Mouse (Mus musculus): ENCODE measurements at regions not wholly inside any gene's neighbourhood (a gene's known extent, or its start where the extent isn't known, plus 50 kb on each side); places are given as distances from the start of the nearest gene placed in this dataset.

- in situ Hi-C loops (cut with MboI, MseI): loop anchor here in 1 of 2 experiments (5.0 kb wide), 1 partner anchor 33 kb away; no protein-coding TSS in a partner anchor
Measured at GRCm38 (mm10) chr5:118815783-118816182, 255.3 kb downstream of the Med13l start.

DNA sequence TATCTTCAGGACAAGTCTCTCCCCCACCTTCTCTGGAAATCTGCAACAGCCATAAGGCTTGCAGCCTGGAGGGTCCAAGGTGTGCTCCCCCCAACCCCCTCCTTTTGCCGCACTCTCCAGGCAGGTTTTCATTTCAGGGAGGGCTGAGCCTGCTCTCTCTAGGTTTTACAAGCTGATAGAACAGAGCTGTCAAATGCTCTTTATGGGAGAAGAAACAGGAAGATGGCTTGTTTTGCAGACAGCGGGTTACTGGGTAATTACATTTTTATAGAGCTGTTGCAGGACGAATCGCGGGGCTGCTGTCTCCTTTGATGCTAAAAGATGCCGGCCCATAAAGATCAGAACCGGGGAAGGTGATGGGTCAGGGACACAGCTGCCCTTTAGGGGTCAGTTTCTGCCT is 257.8 kb downstream of the Med13l start:
- in situ Hi-C loops (cut with MboI, MseI): loop anchor here in 1 of 2 experiments (5.0 kb wide), 1 partner anchor 36 kb away; no protein-coding TSS in a partner anchor

- in situ Hi-C loops (cut with MboI, MseI): no loop called here
Measured at GRCm38 (mm10) chr5:118824791-118825190, 264.3 kb downstream of the Med13l start.

DNA sequence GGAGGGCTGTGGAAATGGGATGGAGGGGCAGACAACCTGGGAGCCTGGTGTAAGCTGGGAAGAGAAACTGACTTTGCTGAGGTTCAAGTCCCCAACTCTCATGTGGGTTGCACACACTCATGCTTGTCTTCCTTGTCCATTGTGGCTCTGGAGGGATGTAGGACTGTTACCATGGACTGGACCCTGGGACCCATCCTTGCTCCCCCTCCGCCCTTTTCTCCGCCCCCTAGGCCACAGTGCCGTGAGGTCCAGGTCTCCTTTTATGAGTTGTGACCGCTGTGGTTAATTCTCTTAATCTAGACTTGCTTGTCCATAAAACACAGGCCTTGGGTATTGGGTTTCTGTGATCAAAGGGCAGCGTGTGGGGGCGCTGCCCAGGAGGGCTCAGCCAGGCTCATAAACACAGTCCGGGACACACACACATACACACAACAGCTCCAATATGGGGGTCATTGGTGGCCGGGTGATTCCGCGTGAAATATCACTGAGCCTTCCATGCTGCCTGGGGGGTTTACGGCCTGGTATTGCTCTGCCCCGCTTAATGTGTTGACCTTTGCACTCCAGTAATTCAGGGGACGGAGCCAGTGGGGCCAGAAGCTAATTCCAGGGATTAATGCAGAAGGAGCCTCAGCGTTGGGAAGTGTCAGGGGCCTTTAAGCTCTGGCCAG is 268.7 kb downstream of the Med13l start:
- in situ Hi-C loops (cut with MboI, MseI): no loop called here

DNA sequence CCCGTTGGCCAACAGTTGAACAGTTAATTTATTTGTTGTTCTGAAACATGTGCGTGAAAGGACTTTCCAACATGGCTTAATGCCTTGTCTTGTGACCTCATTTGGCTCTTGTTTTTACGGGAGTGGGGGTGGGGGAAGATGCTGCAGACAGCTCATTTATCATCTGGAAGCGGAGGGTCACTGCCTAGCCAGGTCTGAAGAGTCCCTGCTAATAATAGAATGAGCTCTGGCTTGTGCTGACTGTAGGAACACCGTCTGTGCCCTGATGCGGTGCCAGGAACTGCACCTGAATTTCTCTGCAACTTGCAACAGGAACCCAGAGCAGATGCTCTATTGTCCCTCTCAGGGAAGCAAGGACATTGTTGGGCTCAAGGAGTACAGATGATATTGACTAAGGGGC is 272.2 kb downstream of the Med13l start:
- in situ Hi-C loops (cut with MboI, MseI): no loop called here

DNA sequence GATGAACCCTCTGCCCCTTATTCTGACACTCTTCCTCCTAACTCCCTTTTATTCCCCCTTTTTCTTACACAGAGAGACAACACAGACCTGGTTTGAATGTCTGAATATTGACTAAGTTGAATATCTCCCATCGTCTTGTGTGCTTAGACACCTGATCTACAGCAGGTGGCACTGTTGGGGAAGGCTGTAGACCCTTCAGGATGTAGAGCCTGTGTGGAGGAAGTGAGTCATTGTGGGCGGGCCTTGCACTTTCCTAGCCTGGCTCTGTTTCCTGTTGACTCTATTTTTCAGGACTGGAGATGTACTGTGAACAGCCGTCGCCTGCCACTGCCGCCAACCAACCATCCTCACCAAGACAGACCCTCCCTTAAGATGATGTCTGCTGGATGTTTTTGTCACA is 273.6 kb downstream of the Med13l start:
- in situ Hi-C loops (cut with MboI, MseI): no loop called here

DNA sequence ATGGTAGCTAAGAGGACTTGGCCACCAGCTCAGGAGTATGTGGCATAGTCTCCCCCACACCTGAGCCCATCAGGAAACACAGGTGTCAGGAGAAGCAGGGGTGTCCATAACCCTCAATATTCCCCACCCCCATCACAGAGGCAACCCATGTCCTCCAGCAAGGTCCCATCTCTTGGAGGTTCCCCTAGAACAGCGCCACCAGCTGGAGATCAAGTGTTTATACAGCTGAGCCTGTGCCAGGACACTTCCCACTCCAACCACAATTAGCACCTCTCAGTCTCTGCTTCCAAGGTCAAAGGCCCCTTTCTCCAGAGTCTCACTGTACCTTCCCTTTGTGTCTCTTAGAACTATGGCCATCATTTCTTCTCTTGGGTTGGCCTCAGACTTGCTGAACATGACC is 276.5 kb downstream of the Med13l start:
- in situ Hi-C loops (cut with MboI, MseI): no loop called here

GRCm38 (mm10) chr5:118838421-118838820 is 277.9 kb downstream of the Med13l start:
- in situ Hi-C loops (cut with MboI, MseI): no loop called here

DNA sequence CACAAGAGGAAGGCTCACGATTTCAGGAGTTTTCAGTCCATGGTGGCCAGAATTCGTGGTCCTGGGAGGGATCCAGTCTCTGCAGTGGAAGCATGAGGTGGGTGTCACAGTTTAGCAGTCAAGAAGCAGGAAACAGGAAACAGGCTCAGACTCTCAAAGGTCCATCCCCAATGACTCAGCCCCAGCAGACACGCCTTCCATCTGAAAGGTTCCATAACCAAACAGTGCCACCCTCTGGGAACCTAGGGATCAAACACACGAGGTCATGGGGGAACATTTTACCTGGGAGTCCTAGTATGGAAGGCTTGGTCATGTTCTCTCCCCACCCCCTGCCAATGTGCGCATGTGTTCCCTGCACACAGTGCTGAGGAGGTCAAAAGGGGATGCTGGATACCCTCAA is 279.4 kb downstream of the Med13l start:
- in situ Hi-C loops (cut with MboI, MseI): no loop called here

DNA sequence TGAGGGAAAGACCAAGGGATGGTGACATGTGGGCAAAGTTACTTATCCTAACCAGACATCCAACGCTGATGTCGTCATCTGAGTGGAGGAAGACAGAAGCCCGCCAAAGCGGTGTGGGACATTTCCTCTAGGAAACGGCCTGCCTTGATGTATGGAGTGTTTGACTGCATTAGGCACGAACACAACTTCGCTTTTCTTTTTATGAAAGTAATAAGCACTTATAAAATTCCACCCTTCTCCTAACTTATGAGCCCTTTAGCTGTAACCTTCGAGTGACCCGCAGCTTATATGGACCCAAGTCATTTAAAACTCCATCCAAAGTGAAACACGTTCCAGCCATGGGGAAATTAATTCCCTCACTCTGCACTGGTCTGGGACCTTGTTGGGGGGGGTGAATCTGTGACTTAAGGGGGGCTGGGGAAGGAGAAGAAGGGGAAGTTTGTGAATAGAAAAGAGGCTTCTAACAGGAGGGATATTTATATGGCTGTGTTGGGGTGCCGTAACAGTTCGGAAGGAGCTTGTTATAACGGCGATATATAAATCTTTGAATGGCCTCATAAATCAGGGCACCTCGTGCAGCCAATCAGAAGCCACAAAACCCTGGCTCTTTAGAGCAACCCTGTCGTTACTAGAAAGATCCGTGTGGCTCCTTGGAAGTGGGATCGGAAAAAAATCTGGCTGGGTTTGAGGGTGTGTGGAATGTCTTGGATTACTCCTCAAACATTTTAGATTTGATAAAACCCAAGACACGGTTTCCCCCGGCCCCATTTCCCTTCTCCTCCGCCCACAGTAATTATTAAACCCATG is 280.9 kb downstream of the Med13l start:
- in situ Hi-C loops (cut with MboI, MseI): no loop called here

DNA sequence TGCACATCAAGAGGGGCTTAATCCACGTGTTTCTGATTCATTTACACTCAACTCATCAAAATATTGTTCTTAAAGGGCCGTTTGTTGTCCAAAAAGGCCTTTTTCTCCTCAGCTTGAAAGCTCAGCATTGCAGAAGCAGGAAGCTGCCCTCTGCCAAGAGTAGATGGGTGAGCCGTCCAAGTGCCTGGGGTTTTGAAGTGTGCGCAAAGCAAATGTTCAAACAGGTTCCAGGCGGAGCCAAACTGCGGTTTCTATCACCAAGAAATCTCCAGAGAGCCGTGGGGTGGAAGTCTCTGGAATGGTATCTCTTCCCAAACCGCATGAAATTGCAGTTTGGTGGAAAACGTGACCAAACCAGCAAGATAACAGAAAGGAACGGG is 281.5 kb downstream of the Med13l start:
- in situ Hi-C loops (cut with MboI, MseI): no loop called here

- in situ Hi-C loops (cut with MboI, MseI): no loop called here
Measured at GRCm38 (mm10) chr5:118857001-118857400, 296.5 kb downstream of the Med13l start.

DNA sequence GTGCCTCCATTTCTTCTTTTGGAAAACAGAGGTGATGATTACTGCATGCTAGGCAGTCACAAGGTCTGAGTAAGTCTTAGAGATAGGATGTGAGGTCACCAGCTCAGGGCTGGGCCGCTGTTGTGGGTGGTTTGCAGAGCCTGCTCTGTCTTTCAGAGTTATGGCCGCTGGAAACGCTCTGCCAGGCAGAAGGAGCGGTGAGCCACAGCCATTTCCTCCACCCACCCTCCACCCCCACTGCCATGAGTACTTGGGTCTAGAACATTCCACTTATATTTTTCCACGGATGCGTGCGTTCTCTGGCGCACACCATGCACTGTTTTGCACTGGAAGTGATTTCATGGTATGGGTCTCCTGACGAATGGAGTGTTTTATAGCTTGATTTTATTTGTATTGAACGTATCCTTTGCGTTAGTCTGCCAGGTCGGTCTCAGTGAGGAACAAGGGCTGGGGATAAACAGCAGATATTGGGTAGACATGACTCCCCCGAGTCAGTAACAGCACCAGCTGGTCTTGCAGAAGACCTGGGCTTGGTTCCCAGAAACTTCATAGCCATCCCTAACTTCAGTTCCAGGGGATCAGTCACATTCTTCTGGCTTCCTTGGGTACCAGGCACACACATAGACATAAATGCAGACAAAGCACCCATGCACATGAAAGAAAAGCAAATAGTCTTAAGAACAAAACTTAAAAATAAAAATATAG is 300.8 kb downstream of the Med13l start:
- in situ Hi-C loops (cut with MboI, MseI): no loop called here

- in situ Hi-C loops (cut with MboI, MseI): no loop called here
Measured at GRCm38 (mm10) chr5:118867511-118867910, 307.0 kb downstream of the Med13l start.

GRCm38 (mm10) chr5:118869330-118869729 is 308.9 kb downstream of the Med13l start:
- in situ Hi-C loops (cut with MboI, MseI): no loop called here

- in situ Hi-C loops (cut with MboI, MseI): no loop called here
Measured at GRCm38 (mm10) chr5:118873871-118874270, 313.4 kb downstream of the Med13l start.

DNA sequence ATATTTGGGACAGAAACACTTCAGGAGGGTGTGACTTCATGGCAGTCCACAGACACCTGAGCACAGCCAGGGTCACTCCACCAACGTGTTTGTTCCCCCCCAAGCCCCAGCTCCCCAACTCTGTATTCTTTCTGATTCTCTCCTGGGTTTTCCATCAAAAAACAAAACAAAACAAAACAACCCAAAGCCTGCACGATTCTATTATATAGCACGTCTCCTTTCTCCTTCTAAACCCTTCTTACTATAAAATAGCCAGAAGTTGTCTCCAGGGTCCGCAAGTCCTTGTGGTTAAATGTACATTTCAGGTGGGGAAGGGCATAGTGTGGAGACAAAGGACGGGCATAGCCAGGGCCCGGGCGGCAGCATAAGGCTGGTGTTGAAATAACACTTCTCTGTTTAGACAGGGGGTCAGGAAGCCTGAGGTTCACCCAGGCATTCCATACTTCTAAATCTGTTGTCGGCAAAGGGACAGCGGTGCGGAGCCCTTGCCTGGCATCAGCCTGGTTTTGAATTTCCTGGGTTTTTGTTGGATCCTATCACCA is 314.7 kb downstream of the Med13l start:
- in situ Hi-C loops (cut with MboI, MseI): no loop called here

DNA sequence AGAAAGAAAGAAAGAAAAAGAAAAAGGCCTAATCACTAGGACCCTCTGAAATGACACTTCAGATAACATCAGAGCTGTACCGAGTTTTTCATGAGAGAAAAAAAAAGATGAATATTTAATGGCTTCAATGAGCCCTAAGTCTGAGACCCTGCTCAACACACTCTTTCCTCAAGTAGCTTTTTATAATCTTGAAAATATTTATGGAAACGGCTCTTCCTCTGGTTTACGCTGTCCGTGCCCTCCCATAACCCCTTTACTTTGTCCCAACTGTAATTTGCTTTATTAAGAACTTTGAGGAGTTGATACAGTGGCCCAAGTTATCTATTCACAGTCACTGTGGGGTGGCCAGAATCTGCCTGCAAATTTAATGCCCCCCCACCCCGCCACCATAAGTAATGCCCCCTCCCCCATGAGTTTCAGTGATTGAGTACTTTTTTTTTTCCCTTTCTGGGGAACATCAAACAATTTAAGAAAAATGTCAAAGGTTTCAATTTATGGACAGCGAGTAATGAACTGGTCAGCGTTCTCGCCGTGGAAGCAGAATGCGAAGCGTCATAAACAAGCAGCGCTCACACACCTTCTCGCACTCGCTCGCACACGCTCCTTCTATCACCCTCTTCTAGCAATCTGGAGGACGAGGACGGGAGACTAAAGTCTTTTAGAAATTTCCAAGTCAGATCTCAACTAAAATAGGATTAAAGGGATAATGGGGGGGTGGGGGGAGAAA is 316.3 kb downstream of the Med13l start:
- in situ Hi-C loops (cut with MboI, MseI): no loop called here

DNA sequence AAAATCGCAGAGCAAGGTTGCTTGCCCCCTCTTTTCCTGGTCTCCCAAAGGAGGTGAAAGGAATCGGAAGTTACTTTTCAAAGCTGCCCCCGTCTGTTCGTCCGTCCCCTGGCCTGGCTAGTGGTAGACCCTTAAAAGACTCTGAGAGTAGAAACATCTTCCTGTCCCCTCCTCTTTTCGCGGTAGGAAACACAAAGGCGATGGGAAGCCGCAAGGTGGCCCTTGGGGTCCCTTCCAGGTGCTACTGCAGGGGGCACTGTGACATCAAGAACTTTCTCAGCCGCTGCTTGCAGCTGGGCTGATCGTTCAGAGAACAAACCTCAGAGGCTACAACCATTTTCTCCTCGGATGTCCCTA is 316.8 kb downstream of the Med13l start:
- in situ Hi-C loops (cut with MboI, MseI): no loop called here

GRCm38 (mm10) chr5:118877831-118878230 is 317.4 kb downstream of the Med13l start:
- in situ Hi-C loops (cut with MboI, MseI): no loop called here

- in situ Hi-C loops (cut with MboI, MseI): no loop called here
Measured at GRCm38 (mm10) chr5:118878722-118879121, 318.2 kb downstream of the Med13l start.
